Mouse (Mus musculus) heart, embryonic 14.5 days (tissue): Measurements from ENCODE around the gene Col4a2. TPM values are rescaled to one million over a fixed set of nuclear protein-coding genes. Genes with fewer than 3 reads are reported as not detected.
A peak's percentile ranks its signal among the peaks of the same experiment; 100 is the strongest.

Experiments
- ATAC-seq: fragments of 200-750 bp; cut with Nextera tagmentation; 2 replicates; pipeline ENCODE4 v1.8.0; 2017; ENCODE audit warnings: low read depth, moderate TSS enrichment; ENCODE audit not compliant: insufficient number of reproducible peaks, insufficient read depth, low FRiP score
- H3K27ac ChIP-seq, 2 experiments: fragments of 200-500 bp in 1 of 2; fragments of 300-500 bp in 1 of 2; sonication (generic) in 1 of 2; replicated peaks in 1 of 2; 2 replicates each; pipeline ENCODE4 v1.5.1; 2012 to 2014; ENCODE audit warnings: low read depth in 2 of 2, low read length in 2 of 2, control low read depth in 1 of 2, mild to moderate bottlenecking in 1 of 2, mixed read lengths in 1 of 2; ENCODE audit not compliant: control insufficient read depth in 1 of 2, insufficient read depth in 1 of 2
- H3K27me3 ChIP-seq: fragments of 300-500 bp; sonication (generic); 2 replicates; pipeline ENCODE4 v1.6.1; 2014; ENCODE audit warnings: mild to moderate bottlenecking, low read length, control low read depth; ENCODE audit not compliant: control insufficient read depth, insufficient read depth
- H3K36me3 ChIP-seq: fragments of 300-500 bp; sonication (generic); 2 replicates; pipeline ENCODE4 v1.6.1; 2014; ENCODE audit warnings: mild to moderate bottlenecking, control low read depth, low read length, mixed read lengths; ENCODE audit not compliant: control insufficient read depth, insufficient read depth
- H3K4me1 ChIP-seq, 2 experiments: fragments of 200-500 bp in 1 of 2; fragments of 300-500 bp in 1 of 2; sonication (generic) in 1 of 2; 2 replicates each; pipeline ENCODE4 v1.6.1; 2012 to 2014; ENCODE audit warnings: low read length in 2 of 2, control low read depth in 1 of 2, mixed read lengths in 1 of 2; ENCODE audit not compliant: control insufficient read depth in 2 of 2, insufficient read depth in 2 of 2
- H3K4me2 ChIP-seq: fragments of 300-500 bp; sonication (generic); 2 replicates; pipeline ENCODE4 v1.6.1; 2014; ENCODE audit warnings: mild to moderate bottlenecking, low read length
- H3K4me3 ChIP-seq, 2 experiments: fragments of 200-500 bp in 1 of 2; fragments of 300-500 bp in 1 of 2; sonication (generic) in 1 of 2; 2 replicates each; pipeline ENCODE4 v1.5.1; 2012 to 2014; ENCODE audit warnings: low read length in 2 of 2, mild to moderate bottlenecking in 2 of 2, control low read depth in 1 of 2, low read depth in 1 of 2, moderate library complexity in 1 of 2; ENCODE audit not compliant: control insufficient read depth in 1 of 2, insufficient read depth in 1 of 2
- H3K9ac ChIP-seq: fragments of 300-500 bp; sonication (generic); 2 replicates; pipeline ENCODE4 v1.6.1; 2014; ENCODE audit warnings: mild to moderate bottlenecking, low read length
- H3K9me3 ChIP-seq: fragments of 300-500 bp; sonication (generic); 2 replicates; pipeline ENCODE4 v1.6.1; 2016; ENCODE audit warnings: low read length, control low read depth; ENCODE audit not compliant: control insufficient read depth
- WGBS: fragments of 180-500 bp; shearing (Covaris S2); extraction: QIAGEN DNeasy Blood & Tissue Kit; methylation state at CpG from one replicate; pipeline ENCODE4 v1.1.7; 2014; 5-methylcytosine and 5-hydroxymethylcytosine counted together
- polyA plus RNA-seq: library from polyadenylated mRNA; unstranded; fragments of >200 nt; fragmentation: Nextera tagmentation; extraction: Ambion mirVana; gene quantifications from 2 replicates; pipeline ENCODE4 v1.2.1, GENCODE M21; 2014

Gene Col4a2
- polyA plus RNA-seq, 1 experiment from 2014 or later: 77.7 TPM

GRCm38 (mm10) chr8:11327298-11327697, 14.7 kb downstream of the Col4a2 start:
- Histone ChIP-seq H3K4me3 (no peak overlapping the region), H3K9ac (no peak overlapping the region), H3K27me3 (no peaks in the 10 kb centered on the region), H3K27ac (peak overlapping the region; percentile 56 to 63), H3K36me3 (0 out of 2 replicates have a peak, but pooled peaks cover 2% of the 10 kb centered on the region), H3K9me3 (no peaks in the 10 kb centered on the region), H3K4me1 (peaks cover 56 to 79% of the 10 kb centered on the region in 2 experiments), H3K4me2 (no peak overlapping the region)
- 6% methylated on average over 4 of the region's 4 CpGs for whole genome bisulfite sequencing
- no peak; the same call in 1 of the 2 replicates for ATAC-seq

GRCm38 (mm10) chr8:11327722-11328417, 15.3 kb downstream of the Col4a2 start:
- Histone ChIP-seq H3K9ac (0 out of 2 replicates have a peak overlapping the region, but pooled peaks have one; percentile 17), H3K9me3 (no peaks in the 10 kb centered on the region), H3K4me3 (no peak overlapping the region), H3K36me3 (0 out of 2 replicates have a peak, but pooled peaks cover 2% of the 10 kb centered on the region), H3K4me1 (peaks cover 58 to 80% of the 10 kb centered on the region in 2 experiments), H3K27ac (peak overlapping the region; percentile 56 to 63; a peak in 3 of 4 replicates), H3K27me3 (no peaks in the 10 kb centered on the region), H3K4me2 (no peak overlapping the region)
- 58% methylated on average over 5 of the region's 5 CpGs for WGBS
- ATAC-seq: no peak

- Histone ChIP-seq H3K36me3 (no peaks in the 10 kb centered on the region), H3K4me3 (no peak overlapping the region), H3K9ac (no peak overlapping the region), H3K27ac (peak overlapping the region; percentile 81 to 94), H3K4me2 (peak overlapping the region; percentile 6), H3K27me3 (no peaks in the 10 kb centered on the region), H3K4me1 (peaks cover 62 to 75% of the 10 kb centered on the region in 2 experiments), H3K9me3 (no peaks in the 10 kb centered on the region)
- 0 out of 2 replicates have a peak, but pooled peaks have one; percentile 2 for ATAC-seq
- WGBS: 16% methylated on average over 4 of the region's 4 CpGs
These were observed 19.0 kb downstream of the Col4a2 start for GRCm38 (mm10) chr8:11331561-11331960.

- H3K36me3 ChIP-seq: no peaks in the 10 kb centered on the region
- 60% methylated on average over 6 of the region's 6 CpGs for WGBS
- H3K27me3 ChIP-seq: no peaks in the 10 kb centered on the region
- H3K4me1 ChIP-seq: peaks cover 54 to 69% of the 10 kb centered on the region in 2 experiments
- no peak overlapping the region for H3K9ac ChIP-seq
- peak overlapping the region; percentile 75 to 85 for H3K27ac ChIP-seq
- H3K4me2 ChIP-seq: peak overlapping the region; percentile 45; the same call in 1 of the 2 replicates
- H3K9me3 ChIP-seq: no peaks in the 10 kb centered on the region
- ATAC-seq: no peak
- H3K4me3 ChIP-seq: no peak overlapping the region
These were observed 21.1 kb downstream of the Col4a2 start for GRCm38 (mm10) chr8:11333746-11334145.

GRCm38 (mm10) chr8:11334493-11334892, 21.9 kb downstream of the Col4a2 start:
- no peaks in the 10 kb centered on the region for H3K9me3 ChIP-seq
- H3K4me3 ChIP-seq: no peak overlapping the region
- H3K27ac ChIP-seq: peak overlapping the region; percentile 75 to 85
- no peaks in the 10 kb centered on the region for H3K36me3 ChIP-seq
- peak overlapping the region; percentile 18; the same call in 1 of the 2 replicates for H3K9ac ChIP-seq
- ATAC-seq: peak; percentile 24; the same call in 1 of the 2 replicates
- H3K27me3 ChIP-seq: no peaks in the 10 kb centered on the region
- peaks cover 52 to 72% of the 10 kb centered on the region in 2 experiments for H3K4me1 ChIP-seq
- peak overlapping the region; percentile 45 for H3K4me2 ChIP-seq
- 5% methylated on average over 3 of the region's 3 CpGs for WGBS

- H3K4me2 ChIP-seq: peak overlapping the region; percentile 45; the same call in 1 of the 2 replicates
- no peaks in the 10 kb centered on the region for H3K36me3 ChIP-seq
- H3K4me3 ChIP-seq: no peak overlapping the region
- no peak for ATAC-seq
- H3K9me3 ChIP-seq: no peaks in the 10 kb centered on the region
- H3K27me3 ChIP-seq: no peaks in the 10 kb centered on the region
- peak overlapping the region; percentile 75 to 85 for H3K27ac ChIP-seq
- 61% methylated on average over 4 of the region's 4 CpGs for WGBS
- peaks cover 56 to 77% of the 10 kb centered on the region in 2 experiments for H3K4me1 ChIP-seq
- no peak overlapping the region for H3K9ac ChIP-seq
These were observed 22.6 kb downstream of the Col4a2 start for GRCm38 (mm10) chr8:11335238-11335637.

GRCm38 (mm10) chr8:11336346-11336745, 23.7 kb downstream of the Col4a2 start:
- Histone ChIP-seq H3K9me3 (no peaks in the 10 kb centered on the region), H3K27ac (no peak overlapping the region), H3K4me3 (no peak overlapping the region), H3K4me2 (no peak overlapping the region), H3K27me3 (no peaks in the 10 kb centered on the region), H3K4me1 (peaks cover 57 to 76% of the 10 kb centered on the region in 2 experiments), H3K9ac (no peak overlapping the region), H3K36me3 (no peaks in the 10 kb centered on the region)
- WGBS: 93% methylated on average over 5 of the region's 5 CpGs
- no peak for ATAC-seq
